Mouse (Mus musculus) lung, adult 10 weeks (tissue): ENCODE data around the gene Klf11. TPM values are rescaled to one million over a fixed set of nuclear protein-coding genes. Genes with fewer than 3 reads are reported as not detected.

Experiments used
- polyA plus RNA-seq: library from polyadenylated mRNA; stranded (reverse); fragments of 350-450 nt; fragmentation: Illumina TruSeq; extraction: RNeasy Lipid Tissue Mini Kit (QIAGEN cat#74804); gene quantifications from one replicate; pipeline ENCODE4 v1.2.3, GENCODE M21; 2014; ENCODE audit warnings: low read depth, low replicate concordance; ENCODE audit not compliant: insufficient read depth

Klf11 gene
- polyA plus RNA-seq: 11.7 TPM

DNA sequence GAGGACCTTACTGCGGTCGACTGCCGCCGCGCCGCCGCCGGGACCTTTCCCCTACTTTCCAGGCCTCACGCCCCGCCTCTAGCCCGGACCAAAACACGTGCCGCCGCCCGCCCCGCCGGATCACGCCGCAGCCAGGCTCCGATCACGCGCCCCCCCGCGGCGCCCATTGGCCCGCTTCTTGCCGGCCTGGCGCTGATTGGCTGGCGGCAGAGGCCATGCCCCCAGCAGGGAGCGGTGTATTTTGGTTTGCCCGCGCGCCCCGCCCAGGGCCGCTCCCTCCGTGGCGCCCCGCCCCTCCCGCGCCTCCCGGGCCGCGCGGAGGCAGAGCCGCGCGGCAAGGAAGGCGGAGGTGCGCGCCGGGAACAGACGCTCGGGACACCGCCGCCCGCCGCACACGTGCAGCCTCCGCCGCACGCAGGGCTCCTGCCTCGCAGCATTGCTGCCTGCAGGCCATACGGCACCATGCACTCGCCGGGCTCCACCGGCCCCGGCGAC is at the start of gene Klf11:
TSS of gene Klf11 (plus strand) at position 212 of the 495 bp plus-strand sequence.

DNA sequence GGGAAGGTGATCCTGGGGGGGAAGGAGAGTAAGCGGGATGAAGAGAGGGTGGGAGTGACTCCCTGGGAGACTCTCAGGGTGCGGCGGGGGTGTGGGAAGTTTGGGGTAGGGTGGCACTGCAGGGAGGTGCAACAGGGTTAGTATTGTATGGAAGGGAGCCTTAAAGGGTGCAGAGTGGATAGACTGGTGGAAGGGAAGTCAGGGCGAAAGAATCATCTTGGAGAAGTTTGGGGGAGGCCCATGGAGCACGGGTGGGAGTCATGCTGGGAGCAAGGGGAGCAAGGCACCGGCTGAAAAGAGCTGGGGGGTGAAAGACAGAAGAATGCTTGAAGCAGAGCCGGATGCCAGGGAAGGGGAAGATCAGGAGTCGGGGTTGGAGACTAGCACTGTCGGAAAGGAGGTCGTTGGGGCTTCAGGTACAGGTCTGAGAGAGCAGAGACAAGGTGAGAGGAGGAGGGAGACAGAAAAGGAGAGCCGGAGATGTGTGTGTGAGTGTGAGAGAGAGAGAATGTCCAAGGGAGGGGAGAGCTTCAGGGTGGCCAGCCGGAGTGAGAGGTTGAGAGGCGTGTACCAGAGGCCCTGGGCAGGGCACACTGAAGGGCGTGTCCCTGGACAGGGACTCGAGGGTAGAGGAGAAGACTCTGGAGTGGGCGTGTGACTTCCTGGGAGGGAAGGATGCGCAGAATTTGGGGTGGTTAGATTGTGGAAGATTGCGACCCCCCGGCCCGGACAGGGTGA is 30.4 kb downstream of the Klf11 start, which contains the start of gene Cys1:
TSS of gene Cys1 (minus strand) at position 528 of the 738 bp plus-strand sequence.

DNA sequence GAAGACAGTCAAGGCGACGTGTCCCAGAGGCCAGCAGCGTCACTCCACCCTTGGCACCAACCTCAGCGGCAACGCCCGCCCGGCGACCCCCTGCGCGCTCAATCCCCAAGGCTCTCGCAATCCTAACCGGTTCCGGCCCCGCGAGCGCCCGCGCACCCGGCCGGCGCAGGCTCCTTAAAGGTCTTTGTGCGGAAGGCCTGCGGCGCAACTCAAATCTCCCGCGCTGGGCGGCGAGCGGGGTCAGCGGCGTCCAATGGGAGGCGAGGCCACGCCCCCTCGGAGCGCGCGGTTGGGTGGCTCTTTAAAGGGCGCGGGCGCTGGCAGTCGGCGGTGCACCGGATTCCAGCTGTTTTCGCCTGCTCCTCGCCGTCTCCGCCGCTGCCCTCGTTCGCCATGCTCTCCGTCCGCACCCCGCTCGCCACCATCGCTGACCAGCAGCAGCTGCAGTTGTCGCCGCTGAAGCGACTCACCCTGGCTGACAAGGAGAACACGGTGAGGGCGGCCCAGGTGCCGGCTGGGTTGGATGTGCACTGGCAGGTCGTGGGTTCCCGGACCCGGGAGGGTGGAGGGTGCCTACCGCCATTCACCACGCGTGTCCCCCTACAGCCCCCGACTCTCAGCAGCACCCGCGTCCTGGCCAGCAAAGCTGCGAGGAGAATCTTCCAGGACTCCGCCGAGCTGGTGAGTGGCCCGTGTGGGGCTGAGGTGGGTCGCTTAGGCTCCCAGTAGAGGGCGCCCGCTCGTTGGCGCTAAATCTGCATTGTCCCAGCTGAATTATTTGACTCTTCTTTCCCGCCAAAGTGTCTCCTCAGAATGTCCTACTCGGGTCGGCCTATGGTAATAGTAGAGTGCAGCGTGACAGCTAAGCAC is 57.1 kb downstream of the Klf11 start, which contains the start of gene Rrm2:
TSS of gene Rrm2 (plus strand) at position 288 of the 870 bp plus-strand sequence.

Other genes starting within 250 kb of the Klf11 start
- 11.4 TPM for gene Taf1b, start 152.9 kb upstream of the Klf11 start, polyA plus RNA-seq
- 2.8 TPM for gene Grhl1, start 79.0 kb upstream of the Klf11 start, polyA plus RNA-seq
- 13.1 TPM for gene Cys1, start 30.5 kb downstream of the Klf11 start, polyA plus RNA-seq
- gene Rrm2, start 57.0 kb downstream of the Klf11 start, polyA plus RNA-seq: 3.3 TPM
- gene Mboat2, start 179.6 kb downstream of the Klf11 start, polyA plus RNA-seq: 2.1 TPM